Mouse (Mus musculus): Measurements from ENCODE around the gene Acy3. TPM values are rescaled to one million over a fixed set of nuclear protein-coding genes. Genes with fewer than 3 reads are reported as not detected.

Acy3 gene
- polyA plus RNA-seq, 1 experiment from 2014 or later: 2.0 TPM

- H3K4me3 ChIP-seq: no peak overlapping the region
- WGBS: 66% methylated on average over 8 of the region's 8 CpGs
- no peaks in the 10 kb centered on the region for H3K36me3 ChIP-seq
- no peak overlapping the region for H3K27ac ChIP-seq (replicated peaks)
- peaks cover 42% of the 10 kb centered on the region for H3K4me1 ChIP-seq
- DNase-seq (ENCODE audit: low spot score): no peak
- H3K9me3 ChIP-seq (replicated peaks): no peaks in the 10 kb centered on the region
- H3K27me3 ChIP-seq (ENCODE audit: low read depth, poor library complexity, severe bottlenecking): peaks cover 14% of the 10 kb centered on the region
Observed at GRCm38 (mm10) chr19:3997231-3997630, 10.9 kb downstream of the Acy3 start.

GRCm38 (mm10) chr19:3998335-3998734, 12.0 kb downstream of the Acy3 start:
- 82% methylated on average over 8 of the region's 8 CpGs for WGBS
- DNase-seq (ENCODE audit: low spot score): no peak
- peaks cover 14% of the 10 kb centered on the region for H3K27me3 ChIP-seq (ENCODE audit: low read depth, poor library complexity, severe bottlenecking)
- no peaks in the 10 kb centered on the region for H3K9me3 ChIP-seq (replicated peaks)
- H3K27ac ChIP-seq (replicated peaks): peak overlapping the region; percentile 7; the same call in 1 of the 2 replicates
- H3K4me1 ChIP-seq: peaks cover 36% of the 10 kb centered on the region
- H3K36me3 ChIP-seq: no peaks in the 10 kb centered on the region
- no peak overlapping the region for H3K4me3 ChIP-seq

- WGBS: 89% methylated on average over 9 of the region's 9 CpGs
- peak overlapping the region; percentile 86 for H3K4me3 ChIP-seq
Observed at GRCm38 (mm10) chr19:3999121-3999730, 12.9 kb downstream of the Acy3 start.

GRCm38 (mm10) chr19:4000119-4000900, 13.9 kb downstream of the Acy3 start, which contains the start of the genes Nudt8 and Gm49405:
Gene Nudt8, plus strand, starts transcription at chr19:4000580.
Gene Gm49405, plus strand, starts transcription at chr19:4000626.
- peak; percentile 97 for DNase-seq (ENCODE audit: low spot score)
- Histone ChIP-seq H3K36me3 (peaks cover 4% of the 10 kb centered on the region), H3K4me3 (peak within 1 kb of the TSS; percentile 86), H3K9me3 (replicated peaks) (no peaks in the 10 kb centered on the region), H3K27me3 (ENCODE audit: low read depth, poor library complexity, severe bottlenecking) (peaks cover 14% of the 10 kb centered on the region), H3K4me1 (peaks cover 32% of the 10 kb centered on the region), H3K27ac (replicated peaks) (peak within 1 kb of the TSS; percentile 92)
- under 1% methylated on average over 64 of the region's 64 CpGs for WGBS

More at GRCm38 (mm10) chr19:3999121-3999730, 12.9 kb downstream of the Acy3 start:
- peaks cover 14% of the 10 kb centered on the region for H3K27me3 ChIP-seq (ENCODE audit: low read depth, poor library complexity, severe bottlenecking)
- H3K36me3 ChIP-seq: no peaks in the 10 kb centered on the region
- no peak for DNase-seq (ENCODE audit: low spot score)
- peaks cover 36% of the 10 kb centered on the region for H3K4me1 ChIP-seq
- H3K9me3 ChIP-seq (replicated peaks): no peaks in the 10 kb centered on the region
- H3K27ac ChIP-seq (replicated peaks): peak overlapping the region; percentile 38; the same call in 1 of the 2 replicates

- no peaks in the 10 kb centered on the region for H3K9me3 ChIP-seq (replicated peaks)
- peaks cover 8% of the 10 kb centered on the region for H3K36me3 ChIP-seq
- H3K27ac ChIP-seq (replicated peaks): peak overlapping the region; percentile 92
- H3K4me3 ChIP-seq: peak overlapping the region; percentile 86
- WGBS: 20% methylated on average over 17 of the region's 17 CpGs
- peaks cover 14% of the 10 kb centered on the region for H3K27me3 ChIP-seq (ENCODE audit: low read depth, poor library complexity, severe bottlenecking)
- H3K4me1 ChIP-seq: peaks cover 32% of the 10 kb centered on the region
- DNase-seq (ENCODE audit: low spot score): peak; percentile 42
Observed at GRCm38 (mm10) chr19:4000949-4001525, 14.7 kb downstream of the Acy3 start.

GRCm38 (mm10) chr19:4001752-4002151, 15.4 kb downstream of the Acy3 start:
- no peak for DNase-seq (ENCODE audit: low spot score)
- no peak overlapping the region; the same call in 1 of the 2 replicates for H3K27ac ChIP-seq (replicated peaks)
- peaks cover 14% of the 10 kb centered on the region for H3K27me3 ChIP-seq (ENCODE audit: low read depth, poor library complexity, severe bottlenecking)
- H3K4me3 ChIP-seq: peak overlapping the region; percentile 86; the same call in 1 of the 2 replicates
- peaks cover 16% of the 10 kb centered on the region for H3K36me3 ChIP-seq
- H3K9me3 ChIP-seq (replicated peaks): no peaks in the 10 kb centered on the region
- peaks cover 32% of the 10 kb centered on the region for H3K4me1 ChIP-seq
- 90% methylated on average over 5 of the region's 5 CpGs for WGBS

GRCm38 (mm10) chr19:4003112-4003511, 16.7 kb downstream of the Acy3 start, which contains the start of gene Doc2g:
Gene Doc2g, plus strand, starts transcription at chr19:4003313.
- Histone ChIP-seq H3K27ac (replicated peaks) (no peak within 1 kb of the TSS), H3K9me3 (replicated peaks) (no peaks in the 10 kb centered on the region), H3K4me3 (no peak within 1 kb of the TSS), H3K4me1 (peaks cover 32% of the 10 kb centered on the region), H3K36me3 (peaks cover 29% of the 10 kb centered on the region), H3K27me3 (ENCODE audit: low read depth, poor library complexity, severe bottlenecking) (peaks cover 14% of the 10 kb centered on the region)
- no peak for DNase-seq (ENCODE audit: low spot score)
- 85% methylated on average over 1 of the region's 1 CpGs for WGBS

GRCm38 (mm10) chr19:4003641-4004040, 17.3 kb downstream of the Acy3 start:
- peaks cover 34% of the 10 kb centered on the region for H3K36me3 ChIP-seq
- WGBS: 80% methylated on average over 12 of the region's 12 CpGs

GRCm38 (mm10) chr19:4004331-4004730, 18.0 kb downstream of the Acy3 start:
- H3K36me3 ChIP-seq: peaks cover 41% of the 10 kb centered on the region
- DNase-seq (ENCODE audit: low spot score): no peak
- peaks cover 22% of the 10 kb centered on the region for H3K4me1 ChIP-seq
- H3K27me3 ChIP-seq (ENCODE audit: low read depth, poor library complexity, severe bottlenecking): peaks cover 7% of the 10 kb centered on the region
- H3K9me3 ChIP-seq (replicated peaks): no peaks in the 10 kb centered on the region
- WGBS: 85% methylated on average over 15 of the region's 15 CpGs
- no peak overlapping the region for H3K27ac ChIP-seq (replicated peaks)
- no peak overlapping the region for H3K4me3 ChIP-seq

More at GRCm38 (mm10) chr19:4003641-4004040, 17.3 kb downstream of the Acy3 start:
- Histone ChIP-seq H3K27me3 (ENCODE audit: low read depth, poor library complexity, severe bottlenecking) (peaks cover 14% of the 10 kb centered on the region), H3K9me3 (replicated peaks) (no peaks in the 10 kb centered on the region), H3K27ac (replicated peaks) (no peak overlapping the region), H3K4me1 (peaks cover 27% of the 10 kb centered on the region), H3K4me3 (no peak overlapping the region)
- no peak for DNase-seq (ENCODE audit: low spot score)

GRCm38 (mm10) chr19:4005091-4005490, 18.7 kb downstream of the Acy3 start:
- no peak overlapping the region for H3K4me3 ChIP-seq

GRCm38 (mm10) chr19:4005971-4006370, 19.6 kb downstream of the Acy3 start:
- Histone ChIP-seq H3K27ac (replicated peaks) (no peak overlapping the region), H3K27me3 (ENCODE audit: low read depth, poor library complexity, severe bottlenecking) (peaks cover 7% of the 10 kb centered on the region), H3K4me3 (no peak overlapping the region), H3K4me1 (peaks cover 10% of the 10 kb centered on the region), H3K9me3 (replicated peaks) (no peaks in the 10 kb centered on the region), H3K36me3 (peaks cover 57% of the 10 kb centered on the region)
- DNase-seq (ENCODE audit: low spot score): no peak
- WGBS: 92% methylated on average over 8 of the region's 8 CpGs

More at GRCm38 (mm10) chr19:4005091-4005490, 18.7 kb downstream of the Acy3 start:
- no peak for DNase-seq (ENCODE audit: low spot score)
- Histone ChIP-seq H3K27me3 (ENCODE audit: low read depth, poor library complexity, severe bottlenecking) (peaks cover 7% of the 10 kb centered on the region), H3K27ac (replicated peaks) (no peak overlapping the region), H3K4me1 (peaks cover 17% of the 10 kb centered on the region), H3K36me3 (peaks cover 49% of the 10 kb centered on the region), H3K9me3 (replicated peaks) (no peaks in the 10 kb centered on the region)
- 93% methylated on average over 9 of the region's 9 CpGs for WGBS

- peak overlapping the region; percentile 12; the same call in 1 of the 2 replicates for H3K4me3 ChIP-seq
- H3K27ac ChIP-seq (replicated peaks): no peak overlapping the region
- H3K27me3 ChIP-seq (ENCODE audit: low read depth, poor library complexity, severe bottlenecking): no peaks in the 10 kb centered on the region
- 92% methylated on average over 5 of the region's 5 CpGs for WGBS
- peaks cover 51% of the 10 kb centered on the region for H3K36me3 ChIP-seq
- no peak for DNase-seq (ENCODE audit: low spot score)
- no peaks in the 10 kb centered on the region for H3K9me3 ChIP-seq (replicated peaks)
- H3K4me1 ChIP-seq: peaks cover 21% of the 10 kb centered on the region
Observed at GRCm38 (mm10) chr19:4011086-4011485, 24.7 kb downstream of the Acy3 start.
